Mouse (Mus musculus) spleen, adult 2 months (tissue): ENCODE results near the gene Pde9a.

Experiments
- CTCF ChIP-seq: fragments of 200-500 bp; IDR thresholded peaks from 2 replicates; pipeline ENCODE4 v1.5.1; 2011; ENCODE audit warnings: mild to moderate bottlenecking, inconsistent platforms; ENCODE audit not compliant: insufficient read depth, insufficient read length, insufficient replicate concordance; ENCODE audit errors: extremely low read depth
- POLR2A ChIP-seq: fragments of 200-500 bp; IDR thresholded peaks from 2 replicates; pipeline ENCODE4 v1.6.1; 2011; ENCODE audit warnings: low read depth, low read length, inconsistent platforms

DNA sequence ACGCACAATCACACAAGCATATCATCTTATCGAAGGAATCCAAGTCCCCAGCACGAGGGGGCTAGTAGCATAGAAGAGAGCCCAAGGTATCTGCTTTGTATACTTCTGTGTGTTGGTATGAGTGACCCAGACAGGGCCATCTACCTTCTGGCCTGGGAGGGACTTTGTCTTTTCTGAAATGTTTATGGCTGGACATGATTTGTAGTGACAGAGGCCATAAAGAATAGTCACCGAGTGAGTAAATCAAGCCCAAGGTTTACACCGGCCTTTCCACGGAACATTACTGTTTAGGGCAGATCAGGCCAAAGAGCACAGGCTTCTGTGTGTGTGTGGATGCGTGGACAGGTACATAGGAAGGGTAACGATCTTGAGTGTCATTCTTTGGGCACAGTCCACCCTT, 6.1 kb upstream of the Pde9a start:
- no peak for TF ChIP-seq CTCF
- TF ChIP-seq POLR2A = no peak
